Mouse (Mus musculus) fat pad, adult 2 months (tissue): ENCODE measurements at regions not wholly inside any gene's neighbourhood (a gene's known extent, or its start where the extent isn't known, plus 50 kb on each side); places are given as distances from the start of the nearest gene placed in this dataset.

ENCODE experiments used
- DNase-seq: peaks from one replicate; pipeline ENCODE4 v3.0.0-alpha.2; 2011; ENCODE audit warnings: low read depth, low spot score; ENCODE audit errors: extremely low read depth

GRCm38 (mm10) chr7:124836531-124836930 lies 607.9 kb upstream of the Kdm8 start:
- DNase-seq: no peak

GRCm38 (mm10) chr7:124855056-124855455 lies 589.4 kb upstream of the Kdm8 start:
- DNase-seq: no peak

- DNase-seq: no peak
These were observed 587.4 kb upstream of the Kdm8 start for GRCm38 (mm10) chr7:124857106-124857505.

GRCm38 (mm10) chr7:124861397-124861796 lies 583.1 kb upstream of the Kdm8 start:
- no peak for DNase-seq

- peak; percentile 1 for DNase-seq
These were observed 576.3 kb upstream of the Kdm8 start for GRCm38 (mm10) chr7:124868133-124868603.

GRCm38 (mm10) chr7:124868621-124869020 lies 575.9 kb upstream of the Kdm8 start:
- no peak for DNase-seq

GRCm38 (mm10) chr7:124880771-124881170 lies 563.7 kb upstream of the Kdm8 start:
- DNase-seq: no peak

GRCm38 (mm10) chr7:124907233-124907632 lies 537.2 kb upstream of the Kdm8 start:
- no peak for DNase-seq

- DNase-seq: no peak
These were observed 536.7 kb upstream of the Kdm8 start for GRCm38 (mm10) chr7:124907662-124908296.

- DNase-seq: no peak
These were observed 530.4 kb upstream of the Kdm8 start for GRCm38 (mm10) chr7:124914061-124914460.

GRCm38 (mm10) chr7:124914479-124914878 lies 530.0 kb upstream of the Kdm8 start:
- DNase-seq: no peak

- DNase-seq: no peak
These were observed 529.5 kb upstream of the Kdm8 start for GRCm38 (mm10) chr7:124914972-124915371.

GRCm38 (mm10) chr7:124915637-124916036 lies 528.8 kb upstream of the Kdm8 start:
- no peak for DNase-seq

- no peak for DNase-seq
These were observed 526.8 kb upstream of the Kdm8 start for GRCm38 (mm10) chr7:124917606-124918120.

- DNase-seq: no peak
These were observed 521.7 kb upstream of the Kdm8 start for GRCm38 (mm10) chr7:124922806-124923205.

GRCm38 (mm10) chr7:124933573-124933972 lies 510.9 kb upstream of the Kdm8 start:
- peak; percentile 45 for DNase-seq

GRCm38 (mm10) chr7:124939357-124939756 lies 505.1 kb upstream of the Kdm8 start:
- DNase-seq: no peak

- DNase-seq: no peak
These were observed 502.9 kb upstream of the Kdm8 start for GRCm38 (mm10) chr7:124941527-124941926.

- no peak for DNase-seq
These were observed 498.1 kb upstream of the Kdm8 start for GRCm38 (mm10) chr7:124946424-124946823.

- DNase-seq: no peak
These were observed 487.1 kb upstream of the Kdm8 start for GRCm38 (mm10) chr7:124957329-124957728.

GRCm38 (mm10) chr7:124974870-124975488 lies 469.5 kb upstream of the Kdm8 start:
- no peak for DNase-seq

- no peak for DNase-seq
These were observed 455.0 kb upstream of the Kdm8 start for GRCm38 (mm10) chr7:124989456-124989855.
